Mouse (Mus musculus) duodenum, adult 2 months (tissue): ENCODE results near the gene Krt31. TPM values are rescaled to one million over a fixed set of nuclear protein-coding genes. Genes with fewer than 3 reads are reported as not detected.

Source experiments
- polyA plus RNA-seq: library from polyadenylated mRNA; depleted of rRNA; stranded (reverse); fragments of >200 nt; gene quantifications from 2 replicates; pipeline ENCODE4 v1.2.3, GENCODE M21; 2012; ENCODE audit warnings: low replicate concordance; rRNA removed

Gene Krt31
- polyA plus RNA-seq, result 0.09 and 0.17 TPM in 2 replicates

DNA sequence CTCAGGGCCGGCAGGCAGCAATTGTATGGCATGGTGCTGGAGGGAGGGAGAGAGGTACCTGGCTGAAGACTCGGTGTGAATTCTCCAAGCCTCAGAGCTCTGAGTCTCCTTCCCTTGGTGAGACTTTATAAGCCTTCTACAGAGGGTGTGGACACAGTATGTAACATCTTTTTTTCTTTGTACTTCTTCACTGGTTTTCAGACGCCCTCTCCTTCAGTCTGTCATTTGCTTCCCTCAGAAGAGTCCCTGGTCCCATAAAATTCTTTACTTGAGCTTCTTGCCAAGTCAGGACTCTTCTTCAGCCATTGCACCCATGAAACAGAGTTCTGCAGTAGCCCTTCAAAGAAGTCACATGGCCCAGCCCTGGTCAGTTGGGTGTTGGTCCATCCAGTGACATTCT, at the start of gene Krt31:
Gene Krt31 (minus strand): TSS at position 101 of the 400 bp plus-strand sequence.

DNA sequence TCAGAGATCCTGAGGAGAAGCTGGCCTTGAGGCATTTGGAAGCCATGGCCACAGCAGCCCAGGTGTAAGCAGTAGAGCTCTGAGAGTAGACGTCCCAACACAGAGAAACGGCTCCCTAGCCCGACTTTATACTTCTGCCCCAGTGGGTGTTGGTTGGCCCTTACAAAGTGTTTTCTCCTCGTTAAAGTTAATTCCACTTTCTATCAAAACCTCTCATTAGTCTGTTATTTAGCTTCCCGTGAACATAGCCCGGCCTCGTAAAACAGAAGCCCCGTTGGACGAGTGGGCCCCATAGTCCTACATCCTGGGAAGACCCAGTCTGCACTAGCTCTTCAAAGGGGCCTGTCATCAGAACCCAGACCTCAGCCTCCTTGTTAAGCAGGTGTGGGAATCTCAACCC, 45.8 kb upstream of the Krt31 start, which contains the start of gene Krt35:
Gene Krt35 (minus strand): TSS at position 101 of the 400 bp plus-strand sequence.

DNA sequence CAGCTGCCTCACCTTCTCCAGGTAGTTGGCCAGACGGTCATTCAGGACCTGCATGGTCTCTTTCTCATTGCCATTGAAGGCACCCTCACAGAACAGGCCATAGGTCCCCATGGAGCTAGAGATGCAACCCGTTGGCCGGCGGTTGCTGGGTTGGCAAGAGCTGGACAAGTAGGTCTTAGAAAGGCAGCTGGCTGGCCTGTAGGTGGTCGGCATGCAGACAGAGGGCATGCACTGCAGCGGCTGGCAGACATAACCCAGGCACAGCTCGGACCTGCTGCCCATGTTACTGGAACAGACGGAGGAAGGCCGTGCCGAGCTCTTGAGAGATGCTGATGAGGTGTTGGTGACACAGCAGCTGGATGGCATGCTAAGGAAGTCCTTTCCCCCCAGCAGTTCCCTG, 37.5 kb upstream of the Krt31 start, which contains the start of gene Krt32:
Gene Krt32 (minus strand): TSS at position 366 of the 400 bp plus-strand sequence.

DNA sequence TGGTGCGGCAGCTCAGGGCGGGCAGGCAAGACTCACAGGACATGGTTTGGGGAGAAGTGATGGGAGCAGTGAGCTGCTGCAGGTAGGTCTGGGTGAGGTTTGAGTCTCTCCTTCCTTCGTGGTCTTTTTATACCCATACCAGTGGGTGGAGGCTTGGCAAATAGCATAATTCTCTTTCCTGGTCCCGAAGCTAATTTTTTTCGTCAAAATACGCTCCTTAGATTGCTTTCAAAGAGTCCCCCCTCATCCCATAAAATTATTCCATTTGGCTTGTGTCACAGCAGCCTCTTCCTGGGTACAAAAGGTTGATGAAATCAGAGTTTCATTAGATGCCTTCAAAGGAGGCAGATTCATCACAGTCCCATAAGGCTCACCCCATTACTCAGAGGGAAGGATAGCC, 8.9 kb downstream of the Krt31 start, which contains the start of gene Krt34:
Gene Krt34 (minus strand): TSS at position 101 of the 400 bp plus-strand sequence.

DNA sequence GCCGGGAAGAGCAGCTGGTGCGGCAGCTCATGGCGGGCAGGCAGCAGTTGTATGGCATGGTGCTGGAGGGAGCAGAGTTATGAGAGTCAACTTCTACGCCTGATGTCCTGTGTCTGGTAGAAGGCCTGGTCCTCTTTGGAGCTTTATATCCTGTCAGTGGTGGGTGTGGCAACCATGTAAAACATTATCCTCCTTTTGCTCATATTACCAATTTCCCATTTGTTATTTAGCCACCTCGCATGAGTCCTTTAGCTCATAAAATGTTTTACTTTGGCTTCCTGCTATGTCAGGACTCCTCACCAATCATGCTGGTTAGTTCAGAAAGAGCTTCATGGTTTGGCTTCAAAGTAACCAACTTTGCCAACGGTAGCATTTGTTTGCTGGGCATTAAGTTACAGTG, 20.6 kb downstream of the Krt31 start, which contains the start of gene Krt33b:
Gene Krt33b (minus strand): TSS at position 101 of the 400 bp plus-strand sequence.

DNA sequence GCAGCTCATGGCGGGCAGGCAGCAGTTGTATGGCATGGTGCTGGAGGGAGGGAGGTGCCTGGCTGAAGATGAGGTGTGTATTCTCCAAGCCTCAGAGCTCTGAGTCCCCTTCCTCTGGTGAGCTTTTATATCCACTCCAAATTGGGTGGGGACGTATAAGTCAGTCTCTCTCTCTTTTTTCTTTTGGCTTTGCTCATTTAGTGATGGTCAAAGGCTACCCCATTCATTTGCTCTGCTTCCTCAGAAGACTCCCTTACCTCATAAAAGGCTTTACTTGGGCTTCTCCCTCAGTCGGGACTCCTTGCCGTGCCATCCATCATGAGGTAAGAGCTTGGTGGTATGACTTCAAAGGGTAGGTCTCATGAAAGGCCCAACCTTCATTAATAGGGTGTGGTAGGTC, 34.2 kb downstream of the Krt31 start, which contains the start of gene Krt33a:
Gene Krt33a (minus strand): TSS at position 101 of the 400 bp plus-strand sequence.

Other genes starting within 250 kb of the Krt31 start
- gene Gm11554, start 246.1 kb downstream of the Krt31 start, polyA plus RNA-seq, result not detected in 2 replicates
- gene Krtap4-13, start 240.7 kb downstream of the Krt31 start, polyA plus RNA-seq, result not detected in 2 replicates
- gene Gm11564, start 234.9 kb downstream of the Krt31 start, polyA plus RNA-seq, result not detected in 2 replicates
- gene 2300003K06Rik, start 212.5 kb downstream of the Krt31 start, polyA plus RNA-seq, result not detected in 2 replicates
- gene Krtap4-16, start 198.9 kb downstream of the Krt31 start, polyA plus RNA-seq, result 1.4 TPM in 1 of 2 replicates, not detected in the other
- gene Gm11568, start 192.6 kb downstream of the Krt31 start, polyA plus RNA-seq, result not detected in 2 replicates
- not detected in 2 replicates for gene Gm11559, start 186.1 kb downstream of the Krt31 start, polyA plus RNA-seq
- not detected in 2 replicates for gene Krtap9-1, start 177.2 kb downstream of the Krt31 start, polyA plus RNA-seq
- gene Gm11567, start 171.4 kb downstream of the Krt31 start, polyA plus RNA-seq, result not detected in 2 replicates
- gene Krtap31-1, start 142.6 kb downstream of the Krt31 start, polyA plus RNA-seq, result not detected in 2 replicates
- not detected in 2 replicates for gene Gm11565, start 135.8 kb downstream of the Krt31 start, polyA plus RNA-seq
- not detected in 2 replicates for gene Krtap31-2, start 114.3 kb downstream of the Krt31 start, polyA plus RNA-seq
- not detected in 2 replicates for gene Krtap9-5, start 102.1 kb downstream of the Krt31 start, polyA plus RNA-seq
- gene Krtap29-1, start 71.5 kb downstream of the Krt31 start, polyA plus RNA-seq, result not detected in 2 replicates
- gene Krtap16-1, start 64.0 kb downstream of the Krt31 start, polyA plus RNA-seq, result not detected in 2 replicates
- gene Krtap17-1, start 56.6 kb downstream of the Krt31 start, polyA plus RNA-seq, result not detected in 2 replicates
- not detected in 2 replicates for gene Krt33a, start 34.3 kb downstream of the Krt31 start, polyA plus RNA-seq
- not detected in 2 replicates for gene Krt33b, start 20.7 kb downstream of the Krt31 start, polyA plus RNA-seq
- not detected in 2 replicates for gene Krt34, start 9.0 kb downstream of the Krt31 start, polyA plus RNA-seq
- 0.18 TPM in 1 of 2 replicates, not detected in the other for gene Krt32, start 37.7 kb upstream of the Krt31 start, polyA plus RNA-seq
- not detected in 2 replicates for gene Krt35, start 45.7 kb upstream of the Krt31 start, polyA plus RNA-seq
- gene Krt36, start 55.1 kb upstream of the Krt31 start, polyA plus RNA-seq, result 0.11 TPM in 1 of 2 replicates, not detected in the other
- 0.24 and 2.1 TPM in 2 replicates for gene Krt13, start 71.0 kb upstream of the Krt31 start, polyA plus RNA-seq
- gene Krt15, start 85.4 kb upstream of the Krt31 start, polyA plus RNA-seq, result 0.12 and 0.37 TPM in 2 replicates
- gene Krt19, start 98.1 kb upstream of the Krt31 start, polyA plus RNA-seq, result 1,125 and 1,286 TPM in 2 replicates
- gene Krt9, start 142.7 kb upstream of the Krt31 start, polyA plus RNA-seq, result not detected in 2 replicates
- gene Krt14, start 157.0 kb upstream of the Krt31 start, polyA plus RNA-seq, result 0.05 and 0.34 TPM in 2 replicates
- not detected in 2 replicates for gene Krt16, start 198.4 kb upstream of the Krt31 start, polyA plus RNA-seq
- gene Krt17, start 210.5 kb upstream of the Krt31 start, polyA plus RNA-seq, result 0.13 and 0.21 TPM in 2 replicates
- gene Krt42, start 219.3 kb upstream of the Krt31 start, polyA plus RNA-seq, result not detected in 2 replicates